Mouse (Mus musculus): ENCODE measurements at regions not wholly inside any gene's neighbourhood (a gene's known extent, or its start where the extent isn't known, plus 50 kb on each side); places are given as distances from the start of the nearest gene placed in this dataset.

- intact Hi-C loops (cut with DNase I): no loop called here
- DNase-seq: peak; percentile 6
These were observed 139.3 kb downstream of the Dcaf12l2 start for GRCm38 (mm10) chrX:44228847-44229246.

All from left cerebral cortex, postnatal 4 days (tissue).